Mouse (Mus musculus): ENCODE measurements around the gene Hnmt. TPM values are rescaled to one million over a fixed set of nuclear protein-coding genes. Genes with fewer than 3 reads are reported as not detected.

The Hnmt gene
- total and polyA plus RNA-seq, 3 experiments = 0.13 to 0.64 TPM; not detected in 1

DNA sequence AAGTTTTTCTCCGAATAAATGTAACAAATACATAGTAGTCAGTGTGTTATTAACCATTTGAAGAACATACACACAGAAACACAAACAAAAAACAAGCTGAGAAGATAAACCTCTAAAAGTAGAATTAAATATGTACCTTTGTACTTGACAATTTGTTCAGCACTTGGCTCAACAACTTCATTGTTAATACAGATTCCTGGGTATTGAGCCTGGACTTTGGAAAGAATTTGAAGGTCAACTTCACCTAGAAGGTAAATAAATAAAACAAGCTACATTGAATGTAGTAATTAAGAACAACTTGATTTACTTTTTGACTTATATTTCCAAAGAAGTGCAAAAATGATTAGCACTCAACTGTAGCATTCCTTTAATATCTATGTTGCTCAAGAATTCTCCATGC is 30.2 kb downstream of the Hnmt start:
- Histone ChIP-seq H3K4me2 (ENCODE audit: insufficient read depth, low read depth, poor library complexity, severe bottlenecking) (no peak overlapping the region), H3K4me1 (ENCODE audit: control insufficient read depth in 1 of 2, insufficient read depth in 2 of 2) (peaks cover 0 to 19% of the 10 kb centered on the region in 2 experiments; a peak in 2 of 4 replicates), H3K9ac (ENCODE audit: insufficient read depth, low read depth) (no peak overlapping the region), H3K27ac (ENCODE audit: insufficient read depth, low read depth) (no peak overlapping the region), H3K27me3 (replicated peaks) (no peaks in the 10 kb centered on the region), H3K4me3 (replicated peaks in 1 of 3; ENCODE audit: low read depth in 2 of 3, low read length in 2 of 3, poor library complexity in 1 of 3) (no peak overlapping the region), H3K9me3 (replicated peaks; ENCODE audit: low read length) (no peaks in the 10 kb centered on the region), H3K36me3 (replicated peaks in 1 of 2; ENCODE audit: control insufficient read depth in 1 of 2, insufficient read depth in 1 of 2, low read length in 1 of 2) (no peaks in the 10 kb centered on the region), H3K79me2 (replicated peaks; ENCODE audit: control insufficient read depth, extremely low read depth, insufficient read depth, poor library complexity, severe bottlenecking) (no peaks in the 10 kb centered on the region)
- in situ Hi-C loops (cut with MboI; ENCODE audit: low pct_ligation_motif_present, low pct_unique_long_range_greater_than_20kb, low sequenced_read_pairs) = no loop called here
- TF ChIP-seq MEF2A (IDR thresholded peaks at IDR 0.05; ENCODE audit: borderline replicate concordance, low read depth, low read length) = no peak
- TF ChIP-seq NRF1 (IDR thresholded peaks at IDR 0.05; ENCODE audit: low read depth, low read length) = no peak
- TF ChIP-seq ETS1 (conservative IDR thresholded peaks at IDR 0.05; ENCODE audit: low read depth, low read length) = no peak
- TF ChIP-seq CHD2 (IDR thresholded peaks at IDR 0.05; ENCODE audit: low read length) = no peak
- TF ChIP-seq CTCF (conservative IDR thresholded peaks at IDR 0.05 in 1 of 2, IDR thresholded peaks at IDR 0.05 in 1 of 2; ENCODE audit: low read depth in 2 of 2, low read length in 2 of 2) = no peak
- no peak for TF ChIP-seq EP300 (IDR thresholded peaks at IDR 0.05; ENCODE audit: low read length)
- no peak for DNase-seq (ENCODE audit: extremely low read depth)
- dilution Hi-C loops (cut with MboI; ENCODE audit: extremely low pct_ligation_motif_present, extremely low pct_unique_long_range_greater_than_20kb, low sequenced_read_pairs) = no loop called here

DNA sequence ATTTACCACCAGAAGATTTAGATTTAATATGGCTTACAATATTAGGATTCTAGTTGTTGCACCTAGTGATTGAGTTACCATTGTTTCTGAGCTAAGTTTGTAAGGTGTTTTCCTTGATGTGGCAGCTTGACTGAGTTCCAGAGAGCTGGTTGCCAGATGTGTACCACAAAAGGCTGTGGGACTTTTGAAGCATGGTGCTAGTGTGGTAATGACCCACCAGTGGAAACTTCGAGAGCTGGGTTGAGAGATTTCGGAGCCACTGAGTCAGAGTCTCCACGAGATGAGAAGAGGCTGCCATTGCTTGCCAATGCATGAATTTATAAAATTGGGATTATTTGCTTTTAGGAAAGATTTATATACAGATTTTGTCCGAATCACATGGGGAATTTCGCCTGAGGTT is 34.2 kb downstream of the Hnmt start:
- in situ Hi-C loops (cut with MboI; ENCODE audit: low pct_ligation_motif_present, low pct_unique_long_range_greater_than_20kb, low sequenced_read_pairs) = no loop called here
- Histone ChIP-seq H3K27me3 (replicated peaks) (no peaks in the 10 kb centered on the region), H3K9ac (ENCODE audit: insufficient read depth, low read depth) (no peak overlapping the region), H3K27ac (ENCODE audit: insufficient read depth, low read depth) (peak overlapping the region; percentile 30; the same call in 1 of the 2 replicates), H3K9me3 (replicated peaks; ENCODE audit: low read length) (no peaks in the 10 kb centered on the region), H3K4me3 (replicated peaks in 1 of 3; ENCODE audit: low read depth in 2 of 3, low read length in 2 of 3, poor library complexity in 1 of 3) (no peak overlapping the region), H3K4me2 (ENCODE audit: insufficient read depth, low read depth, poor library complexity, severe bottlenecking) (no peak overlapping the region), H3K4me1 (ENCODE audit: control insufficient read depth in 1 of 2, insufficient read depth in 2 of 2) (peaks cover 0 to 26% of the 10 kb centered on the region in 2 experiments; a peak in 2 of 4 replicates), H3K36me3 (replicated peaks in 1 of 2; ENCODE audit: control insufficient read depth in 1 of 2, insufficient read depth in 1 of 2, low read length in 1 of 2) (no peaks in the 10 kb centered on the region), H3K79me2 (replicated peaks; ENCODE audit: control insufficient read depth, extremely low read depth, insufficient read depth, poor library complexity, severe bottlenecking) (no peaks in the 10 kb centered on the region)
- peak; percentile 68 for DNase-seq (ENCODE audit: extremely low read depth)
- dilution Hi-C loops (cut with MboI; ENCODE audit: extremely low pct_ligation_motif_present, extremely low pct_unique_long_range_greater_than_20kb, low sequenced_read_pairs) = no loop called here
- TF ChIP-seq BHLHE40 (IDR thresholded peaks at IDR 0.05; ENCODE audit: low read depth, low read length) = peak; percentile 38; the same call in 1 of the 2 replicates
- no peak for TF ChIP-seq TBP (conservative IDR thresholded peaks at IDR 0.05; ENCODE audit: low read depth, low read length)
- TF ChIP-seq PAX5 (IDR thresholded peaks at IDR 0.05; ENCODE audit: low read length) = no peak
- no peak for TF ChIP-seq USF2 (conservative IDR thresholded peaks at IDR 0.05; ENCODE audit: low read depth, low read length)
- TF ChIP-seq ELF1 (IDR thresholded peaks at IDR 0.05; ENCODE audit: low read depth, low read length) = no peak
- no peak for TF ChIP-seq MAFK (IDR thresholded peaks at IDR 0.05; ENCODE audit: insufficient replicate concordance, low read length)
- 0 out of 2 replicates have a peak, but pooled peaks have one; percentile 33 for TF ChIP-seq MAX (IDR thresholded peaks at IDR 0.05; ENCODE audit: low read length)
- no peak for TF ChIP-seq HCFC1 (IDR thresholded peaks at IDR 0.05; ENCODE audit: low read depth, low read length)
- no peak for TF ChIP-seq SIN3A (IDR thresholded peaks at IDR 0.05; ENCODE audit: low read length)
- no peak for TF ChIP-seq CTCF (conservative IDR thresholded peaks at IDR 0.05 in 1 of 2, IDR thresholded peaks at IDR 0.05 in 1 of 2; ENCODE audit: low read depth in 2 of 2, low read length in 2 of 2)
- no peak for TF ChIP-seq KAT2A (IDR thresholded peaks at IDR 0.05; ENCODE audit: insufficient replicate concordance, low read length)
- peak; percentile 83 for TF ChIP-seq EP300 (IDR thresholded peaks at IDR 0.05; ENCODE audit: low read length)
- TF ChIP-seq POLR2A (IDR thresholded peaks at IDR 0.05; ENCODE audit: low read depth, low read length) = no peak
- TF ChIP-seq ZNF384 (IDR thresholded peaks at IDR 0.05; ENCODE audit: low read depth, low read length) = no peak
- TF ChIP-seq GABPA (IDR thresholded peaks at IDR 0.05; ENCODE audit: insufficient replicate concordance, low read depth, low read length) = no peak
- peak; percentile 69 for TF ChIP-seq ETS1 (conservative IDR thresholded peaks at IDR 0.05; ENCODE audit: low read depth, low read length)
- TF ChIP-seq NELFE (IDR thresholded peaks at IDR 0.05; ENCODE audit: low read depth, low read length) = no peak
- no peak for TF ChIP-seq ZMIZ1 (IDR thresholded peaks at IDR 0.05; ENCODE audit: low read depth, low read length)
- TF ChIP-seq NRF1 (IDR thresholded peaks at IDR 0.05; ENCODE audit: low read depth, low read length) = no peak
- no peak for TF ChIP-seq MAZ (IDR thresholded peaks at IDR 0.05; ENCODE audit: low read depth, low read length)
- TF ChIP-seq MYC (IDR thresholded peaks at IDR 0.05; ENCODE audit: low read depth, low read length) = 0 out of 2 replicates have a peak, but pooled peaks have one; percentile 44
- TF ChIP-seq JUND (conservative IDR thresholded peaks at IDR 0.05; ENCODE audit: low read depth, low read length) = 0 out of 2 replicates have a peak, but pooled peaks have one; percentile 48
- no peak for TF ChIP-seq ZC3H11A (IDR thresholded peaks at IDR 0.05; ENCODE audit: low read depth, low read length)
- TF ChIP-seq E2F4 (IDR thresholded peaks at IDR 0.05; ENCODE audit: insufficient replicate concordance, low read depth, low read length) = no peak
- TF ChIP-seq RCOR1 (conservative IDR thresholded peaks at IDR 0.05; ENCODE audit: low read depth, low read length) = no peak
- TF ChIP-seq RAD21 (IDR thresholded peaks at IDR 0.05; ENCODE audit: low read depth, low read length) = no peak
- TF ChIP-seq SMC3 (IDR thresholded peaks at IDR 0.05; ENCODE audit: low read depth, low read length) = no peak
- TF ChIP-seq TCF12 (IDR thresholded peaks at IDR 0.05; ENCODE audit: low read depth, low read length) = peak; percentile 76
- TF ChIP-seq CHD2 (IDR thresholded peaks at IDR 0.05; ENCODE audit: low read length) = peak; percentile 23; the same call in 1 of the 2 replicates
- TF ChIP-seq MEF2A (IDR thresholded peaks at IDR 0.05; ENCODE audit: borderline replicate concordance, low read depth, low read length) = peak; percentile 72
- TF ChIP-seq USF1 (IDR thresholded peaks at IDR 0.05; ENCODE audit: low read depth, low read length) = no peak
- peak; percentile 70 for TF ChIP-seq IRF4 (IDR thresholded peaks at IDR 0.05; ENCODE audit: low read depth, low read length)

Data from CH12.LX (cell line).